Mouse (Mus musculus) intestine, postnatal 0 days (tissue): Measurements from ENCODE around the gene Ptgs1. TPM values are rescaled to one million over a fixed set of nuclear protein-coding genes. Genes with fewer than 3 reads are reported as not detected.
"Not testable (repeated sequence)": the region's sequence is repeated elsewhere in the genome, so short reads cannot be mapped to it uniquely, and the experiment has no call there.

Experiments used
- ATAC-seq: fragments of 200-750 bp; cut with Nextera tagmentation; 2 replicates; pipeline ENCODE4 v1.8.0; 2017; ENCODE audit warnings: mild to moderate bottlenecking, moderate TSS enrichment, moderate library complexity
- H3K27ac ChIP-seq: fragments of 300-500 bp; sonication (generic); 2 replicates; pipeline ENCODE4 v1.5.1; 2014; ENCODE audit warnings: mild to moderate bottlenecking, low read depth, low read length, moderate library complexity
- H3K27me3 ChIP-seq: fragments of 300-500 bp; sonication (generic); replicated peaks from 2 replicates; pipeline ENCODE4 v1.6.1; 2014; ENCODE audit warnings: low read length, mixed read lengths; ENCODE audit not compliant: control insufficient read depth, insufficient read depth
- H3K36me3 ChIP-seq: fragments of 300-500 bp; sonication (generic); 2 replicates; pipeline ENCODE4 v1.6.1; 2014; ENCODE audit warnings: mild to moderate bottlenecking, moderate library complexity; ENCODE audit not compliant: control insufficient read depth, insufficient read depth
- H3K4me1 ChIP-seq: fragments of 300-500 bp; sonication (generic); replicated peaks from 2 replicates; pipeline ENCODE4 v1.6.1; 2014; ENCODE audit warnings: antibody characterized with exemption, low read length, mixed read lengths; ENCODE audit not compliant: control insufficient read depth, insufficient read depth
- H3K4me2 ChIP-seq: fragments of 300-500 bp; sonication (generic); replicated peaks from 2 replicates; pipeline ENCODE4 v1.6.1; 2014; ENCODE audit warnings: low read depth, mild to moderate bottlenecking, moderate library complexity
- H3K4me3 ChIP-seq: fragments of 300-500 bp; sonication (generic); 2 replicates; pipeline ENCODE4 v1.5.1; 2014; ENCODE audit warnings: low read depth, low read length
- H3K9ac ChIP-seq: fragments of 300-500 bp; sonication (generic); 2 replicates; pipeline ENCODE4 v1.6.1; 2014; ENCODE audit warnings: mild to moderate bottlenecking, low read depth, low read length
- H3K9me3 ChIP-seq: fragments of 300-500 bp; sonication (generic); 2 replicates; pipeline ENCODE4 v1.6.1; 2016; ENCODE audit warnings: mixed run types; ENCODE audit not compliant: control insufficient read depth
- CTCF ChIP-seq: sonication (generic); IDR thresholded peaks from 2 replicates; pipeline ENCODE4 v1.5.1; 2016; ENCODE audit warnings: low read depth, mild to moderate bottlenecking, control low read depth, antibody characterized with exemption, moderate library complexity
- WGBS: fragments of 180-500 bp; shearing (Covaris S2); extraction: QIAGEN DNeasy Blood & Tissue Kit; methylation state at CpG from one replicate; pipeline ENCODE4 v1.1.7; 2014; 5-methylcytosine and 5-hydroxymethylcytosine counted together
- polyA plus RNA-seq: library from polyadenylated mRNA; unstranded; fragments of >200 nt; fragmentation: Nextera tagmentation; extraction: Ambion mirVana; gene quantifications from 2 replicates; pipeline ENCODE4 v1.2.1, GENCODE M21; 2015

Ptgs1 gene
- 29.5 and 31.0 TPM in 2 replicates for polyA plus RNA-seq

- Histone ChIP-seq H3K9me3 (no peaks in the 10 kb centered on the region), H3K27me3 (no peaks in the 10 kb centered on the region; the same call in none of the 2 replicates), H3K9ac (peak within 1 kb of the TSS; percentile 50), H3K27ac (no peak within 1 kb of the TSS), H3K4me3 (peak within 1 kb of the TSS; percentile 50), H3K4me2 (peak within 1 kb of the TSS; percentile 71), H3K4me1 (no peaks in the 10 kb centered on the region), H3K36me3 (no peaks in the 10 kb centered on the region)
- TF ChIP-seq CTCF = peak; percentile 48
- WGBS = under 1% methylated on average over 18 of the region's 18 CpGs
- no peak for ATAC-seq
Observed at GRCm38 (mm10) chr2:36230366-36230765, at the start of gene Ptgs1. Gene Ptgs1, plus strand, starts transcription at chr2:36230426.

GRCm38 (mm10) chr2:36181587-36182368, 48.4 kb upstream of the Ptgs1 start:
- 94% methylated on average over 4 of the region's 4 CpGs for WGBS

GRCm38 (mm10) chr2:36183278-36183677, 46.9 kb upstream of the Ptgs1 start:
- no peaks in the 10 kb centered on the region for H3K27me3 ChIP-seq
- ATAC-seq = no peak
- H3K4me2 ChIP-seq = no peak overlapping the region
- no peak overlapping the region for H3K9ac ChIP-seq
- no peak overlapping the region for H3K4me3 ChIP-seq
- no peaks in the 10 kb centered on the region for H3K9me3 ChIP-seq
- TF ChIP-seq CTCF = no peak
- 73% methylated on average over 2 of the region's 2 CpGs for WGBS
- H3K27ac ChIP-seq = no peak overlapping the region
- no peaks in the 10 kb centered on the region for H3K4me1 ChIP-seq
- H3K36me3 ChIP-seq = peaks cover 6% of the 10 kb centered on the region

More at GRCm38 (mm10) chr2:36181587-36182368, 48.4 kb upstream of the Ptgs1 start:
- H3K4me1 ChIP-seq, H3K4me2 ChIP-seq, ATAC-seq, H3K9me3 ChIP-seq, H3K4me3 ChIP-seq, H3K27me3 ChIP-seq, H3K27ac ChIP-seq, H3K9ac ChIP-seq: not testable (repeated sequence)
- peaks cover 20% of the 10 kb centered on the region for H3K36me3 ChIP-seq

- no peak for TF ChIP-seq CTCF
- Histone ChIP-seq H3K9ac (no peak overlapping the region), H3K4me2 (no peak overlapping the region), H3K9me3 (no peaks in the 10 kb centered on the region), H3K36me3 (peaks cover 4% of the 10 kb centered on the region), H3K4me1 (no peaks in the 10 kb centered on the region), H3K4me3 (no peak overlapping the region), H3K27me3 (no peaks in the 10 kb centered on the region), H3K27ac (no peak overlapping the region)
- ATAC-seq = no peak
- 84% methylated on average over 2 of the region's 2 CpGs for WGBS
Observed at GRCm38 (mm10) chr2:36184192-36184591, 46.0 kb upstream of the Ptgs1 start.

GRCm38 (mm10) chr2:36184876-36185275, 45.4 kb upstream of the Ptgs1 start:
- no peak overlapping the region for H3K4me3 ChIP-seq
- no peaks in the 10 kb centered on the region for H3K27me3 ChIP-seq
- no peaks in the 10 kb centered on the region for H3K9me3 ChIP-seq
- no peak overlapping the region for H3K9ac ChIP-seq
- no peaks in the 10 kb centered on the region for H3K4me1 ChIP-seq
- H3K4me2 ChIP-seq = no peak overlapping the region
- WGBS = 65% methylated on average over 6 of the region's 6 CpGs
- H3K36me3 ChIP-seq = peaks cover 4% of the 10 kb centered on the region
- TF ChIP-seq CTCF = no peak
- no peak overlapping the region for H3K27ac ChIP-seq
- ATAC-seq = no peak

GRCm38 (mm10) chr2:36189200-36189599, 41.0 kb upstream of the Ptgs1 start:
- H3K9ac ChIP-seq, H3K27me3 ChIP-seq, H3K4me1 ChIP-seq, ATAC-seq, H3K36me3 ChIP-seq, H3K4me3 ChIP-seq, H3K9me3 ChIP-seq, H3K4me2 ChIP-seq, H3K27ac ChIP-seq: not testable (repeated sequence)
- WGBS = 82% methylated on average over 6 of the region's 6 CpGs
